Mouse (Mus musculus): ENCODE results near the gene Chit1.
A peak's percentile ranks its signal among the peaks of the same experiment; 100 is the strongest.

The Chit1 gene

DNA sequence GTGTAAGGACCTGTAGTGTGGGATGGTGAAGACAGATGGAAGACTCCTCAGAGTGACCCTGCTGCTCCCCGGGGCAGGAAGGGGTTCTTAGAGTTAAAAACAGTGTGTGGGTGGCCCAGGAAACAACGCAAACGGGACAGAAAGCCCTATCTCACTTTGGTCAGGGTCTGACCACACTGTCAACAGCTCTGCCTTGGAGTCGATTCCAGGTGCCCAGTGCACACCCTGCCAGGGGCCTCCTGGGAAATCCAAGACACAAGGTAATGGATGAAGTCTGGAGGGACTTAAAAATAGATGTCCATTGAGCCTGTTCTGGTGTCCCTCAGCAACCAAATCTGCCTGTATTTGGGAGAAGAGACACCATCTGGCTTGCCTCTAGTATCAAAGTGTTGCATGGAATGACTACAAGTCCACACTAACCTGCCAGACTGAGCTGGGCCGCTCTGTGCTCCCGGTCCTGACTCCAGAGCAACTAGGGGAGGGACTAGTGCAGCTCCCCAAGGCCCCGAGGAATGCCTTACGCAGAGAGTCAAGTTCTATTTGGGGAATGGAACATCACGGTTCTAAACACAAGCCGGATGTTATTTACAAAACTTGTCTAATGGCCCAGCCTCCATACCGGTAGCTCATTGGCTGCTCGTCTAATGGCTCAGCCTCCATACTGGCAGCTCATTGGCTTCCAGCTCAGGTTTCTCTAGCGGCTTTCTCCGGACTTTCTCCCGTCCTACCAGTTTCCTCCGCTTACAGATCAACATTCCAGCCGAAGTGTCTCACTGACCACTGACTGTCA, 12.1 kb upstream of the Chit1 start:
- DNase-seq (ENCODE audit: low spot score): peak; percentile 91

DNA sequence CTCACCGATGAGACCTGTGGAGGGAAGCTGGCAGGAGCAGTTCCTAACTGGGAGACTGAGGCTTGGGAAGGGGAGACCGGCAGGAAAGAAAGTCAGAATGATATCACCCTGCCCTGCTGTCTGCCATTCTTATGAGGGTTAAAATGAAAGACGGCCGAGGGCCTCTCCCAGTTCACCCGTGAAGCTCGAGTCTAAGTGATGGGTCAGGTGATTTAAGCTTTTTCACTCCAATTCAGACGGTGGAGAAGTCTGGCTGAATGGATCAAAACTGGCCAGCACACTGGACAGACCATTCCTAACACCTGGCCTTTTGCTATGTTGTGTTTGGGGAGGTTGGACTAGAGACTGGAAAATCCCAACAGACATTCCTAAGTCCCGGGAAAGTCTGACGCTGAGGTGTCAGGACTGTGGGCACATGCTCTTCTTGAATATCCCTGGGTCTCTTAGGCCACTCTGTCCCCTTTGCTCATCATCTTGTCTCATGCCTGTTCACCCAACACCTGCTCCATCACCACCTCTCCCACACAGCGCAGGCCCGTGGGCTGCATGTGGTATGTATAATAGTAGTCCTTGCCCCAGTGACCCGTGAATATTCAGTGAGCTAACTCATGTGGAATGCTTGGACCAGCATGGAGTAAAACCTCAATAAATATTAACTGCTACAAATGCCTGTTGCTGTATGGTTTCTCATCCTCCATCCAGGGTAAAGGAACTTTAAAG, 11.4 kb upstream of the Chit1 start:
- DNase-seq (ENCODE audit: low spot score): no peak

DNA sequence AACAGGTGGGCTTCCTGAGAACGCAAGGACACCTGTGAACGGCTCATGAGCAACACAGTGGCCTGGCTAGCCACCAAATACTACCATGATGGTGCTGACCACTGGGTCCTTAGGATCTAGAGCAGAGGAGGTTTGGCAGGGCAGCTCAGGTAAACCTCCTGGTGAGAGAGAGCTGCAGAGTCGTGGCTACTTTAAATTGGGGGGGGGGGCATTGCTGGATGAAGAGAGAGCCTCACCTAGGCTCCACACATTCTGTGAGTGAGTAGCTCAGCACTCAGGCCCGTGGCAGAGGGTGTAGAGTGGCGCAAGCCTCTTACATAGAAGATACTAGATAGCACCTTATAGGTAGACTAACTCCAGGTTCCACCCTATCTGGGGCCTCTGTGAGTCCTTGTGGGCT, 10.6 kb upstream of the Chit1 start:
- DNase-seq (ENCODE audit: low spot score): no peak

DNA sequence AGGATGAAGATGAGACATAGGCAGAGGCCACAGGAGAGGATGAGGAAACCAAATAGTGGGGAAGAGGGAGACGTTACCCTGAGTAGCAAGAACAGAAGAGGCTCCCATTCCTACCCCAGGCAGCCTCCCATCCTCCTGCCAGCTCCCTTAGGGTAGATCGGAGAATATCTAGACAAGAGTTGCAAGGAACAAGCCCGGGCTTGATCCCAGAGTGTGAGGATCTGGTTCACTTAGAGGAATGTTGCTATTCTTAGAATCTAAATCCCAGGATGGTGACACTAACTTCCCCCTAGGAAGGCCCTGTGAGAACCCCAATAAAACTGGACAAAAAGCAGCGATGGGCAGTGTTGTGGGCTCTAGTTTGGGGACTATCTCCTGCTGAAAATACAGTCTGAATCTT, 10.1 kb upstream of the Chit1 start:
- no peak for DNase-seq (ENCODE audit: low spot score)

DNA sequence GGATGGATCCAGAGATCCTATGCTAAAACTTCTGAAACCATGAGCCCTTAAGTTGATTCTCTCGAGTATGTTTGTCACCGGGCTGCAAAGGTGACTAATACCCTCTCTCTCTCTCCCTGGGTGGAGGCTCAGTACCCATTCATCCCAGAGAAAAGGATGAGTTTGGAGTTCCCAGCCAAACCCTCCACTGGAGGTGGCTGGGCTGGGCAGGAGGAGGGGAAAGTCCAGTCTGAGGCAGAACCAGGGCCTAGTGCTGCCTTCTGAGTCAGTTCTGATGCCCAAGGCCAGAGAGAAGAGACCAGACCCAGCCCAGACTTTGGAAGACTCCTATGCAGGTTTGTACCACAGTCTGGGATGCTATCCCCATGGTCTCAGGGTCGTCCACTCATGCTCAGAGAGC, 9.4 kb upstream of the Chit1 start:
- DNase-seq (ENCODE audit: low spot score): no peak

DNA sequence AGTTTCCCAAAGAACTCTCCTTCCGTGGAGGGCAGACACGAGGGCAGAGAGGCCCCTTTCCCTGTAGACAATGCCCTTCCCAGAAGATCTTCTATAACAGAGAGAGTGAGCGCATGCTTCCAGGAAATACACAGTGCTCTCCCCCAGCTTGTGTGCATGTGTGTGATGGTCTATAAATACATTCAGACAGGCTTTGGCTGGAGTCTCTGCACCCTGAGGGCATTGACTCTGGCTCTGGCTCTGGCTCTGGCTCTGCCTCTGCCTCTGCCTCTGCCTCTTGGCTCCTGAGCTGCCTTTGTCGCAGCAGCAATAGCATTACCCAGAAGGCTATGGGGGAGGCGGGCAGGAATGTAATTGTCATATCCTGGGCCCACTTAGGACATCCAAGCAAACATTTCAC, 7.2 kb upstream of the Chit1 start:
- DNase-seq (ENCODE audit: low spot score): no peak

- no peak for DNase-seq (ENCODE audit: low spot score)
Measured at GRCm38 (mm10) chr1:134105043-134105763, 5.8 kb upstream of the Chit1 start.

DNA sequence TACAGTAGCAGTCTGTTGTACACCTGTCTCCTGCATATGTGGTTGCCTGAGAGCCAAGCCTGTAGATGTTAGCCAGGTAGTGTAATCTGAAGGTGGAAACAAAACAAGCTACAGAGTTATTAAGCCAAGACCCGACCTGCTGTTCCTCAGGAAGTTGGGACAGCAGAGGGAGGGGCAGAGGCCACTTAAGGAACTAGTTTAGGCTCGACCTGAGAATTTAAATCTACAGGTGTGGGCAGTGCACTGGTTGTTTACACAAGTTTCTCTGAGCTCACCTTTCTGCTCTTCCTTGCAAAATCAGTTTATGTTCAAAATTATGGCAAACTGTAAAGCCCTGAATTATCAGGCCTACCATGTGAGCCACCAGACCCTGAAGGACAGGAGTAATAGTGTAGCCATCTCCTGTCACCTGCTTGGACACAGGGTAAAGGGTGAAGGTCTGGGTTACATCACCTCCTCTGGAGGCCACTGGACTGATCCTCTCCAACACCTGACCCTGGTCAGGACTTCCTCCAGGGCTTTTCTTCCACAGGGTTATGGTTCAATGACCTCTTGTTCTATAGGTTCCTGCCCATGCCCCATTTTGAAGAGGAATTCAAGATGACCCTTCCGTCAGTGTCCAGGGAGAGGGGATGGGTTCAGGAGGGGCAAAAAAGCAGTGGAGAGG, 5.1 kb upstream of the Chit1 start:
- no peak for DNase-seq (ENCODE audit: low spot score)

DNA sequence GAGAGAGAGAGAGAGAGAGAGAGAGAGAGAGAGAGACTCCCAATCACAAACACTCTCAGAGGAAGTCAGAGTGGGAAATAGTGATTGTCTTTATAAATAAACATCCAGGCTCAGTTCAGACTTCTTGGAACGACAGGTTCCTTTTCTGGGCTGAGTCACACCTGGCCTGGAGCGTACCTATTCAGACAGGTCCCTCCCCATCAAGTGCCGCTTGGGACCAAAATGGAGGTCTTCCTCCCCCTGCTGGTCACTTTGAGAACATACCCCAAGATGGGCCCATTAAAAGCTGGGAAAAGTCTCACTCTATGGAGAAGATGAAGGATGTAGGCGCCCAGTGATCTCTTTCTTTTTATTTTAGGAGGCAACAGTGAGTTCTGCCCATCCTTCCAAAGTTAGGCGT, 4.3 kb upstream of the Chit1 start:
- peak; percentile 69 for DNase-seq (ENCODE audit: low spot score)

GRCm38 (mm10) chr1:134107777-134108176, 3.3 kb upstream of the Chit1 start:
- no peak for DNase-seq (ENCODE audit: low spot score)

- DNase-seq (ENCODE audit: low spot score): no peak
Measured at GRCm38 (mm10) chr1:134110015-134110414, 1.0 kb upstream of the Chit1 start.

GRCm38 (mm10) chr1:134110449-134110848, 593 bp upstream of the Chit1 start:
- no peak for DNase-seq (ENCODE audit: low spot score)

DNA sequence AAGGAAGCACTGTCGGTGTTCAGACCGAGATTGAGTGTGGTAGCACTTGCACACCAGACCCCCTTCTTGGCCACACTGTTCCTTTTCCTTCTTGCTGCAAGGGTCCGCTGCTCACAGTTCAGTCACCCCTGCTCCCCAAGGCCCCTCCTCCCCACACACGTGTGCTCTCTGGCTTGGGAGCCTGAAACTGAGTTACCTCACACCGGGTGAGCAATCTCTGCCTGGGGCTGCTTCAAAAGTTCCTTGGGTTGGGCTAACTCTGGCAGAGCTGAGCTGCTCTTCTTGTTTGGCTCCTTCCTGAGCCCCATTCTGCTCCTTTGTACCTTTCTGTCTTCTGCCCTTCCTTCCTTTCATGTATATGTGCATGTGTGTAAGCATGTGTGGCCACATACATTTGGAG, 2.5 kb downstream of the Chit1 start:
- DNase-seq (ENCODE audit: low spot score): no peak

GRCm38 (mm10) chr1:134114018-134114417, 3.0 kb downstream of the Chit1 start:
- DNase-seq (ENCODE audit: low spot score): no peak

GRCm38 (mm10) chr1:134114730-134115129, 3.7 kb downstream of the Chit1 start:
- no peak for DNase-seq (ENCODE audit: low spot score)

DNA sequence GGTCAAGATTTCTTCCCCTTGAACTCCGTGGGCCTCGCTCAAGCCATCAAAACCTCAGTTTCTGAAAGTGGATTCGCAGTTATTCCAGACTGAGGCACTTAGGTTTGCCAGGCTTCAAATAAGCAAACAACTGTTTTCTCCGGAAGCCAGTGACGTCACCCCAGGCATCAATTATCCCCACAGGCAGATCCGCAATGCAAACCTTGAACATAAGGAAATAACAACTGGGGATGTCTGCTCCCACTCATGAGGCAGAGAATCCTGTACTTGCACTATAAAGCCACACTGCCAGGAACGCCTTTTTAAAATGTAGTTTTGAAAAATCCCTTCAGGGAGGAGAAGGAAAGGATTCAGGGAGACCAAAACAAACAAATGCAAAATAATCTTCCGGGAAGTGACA, 4.4 kb downstream of the Chit1 start:
- no peak for DNase-seq (ENCODE audit: low spot score)

DNA sequence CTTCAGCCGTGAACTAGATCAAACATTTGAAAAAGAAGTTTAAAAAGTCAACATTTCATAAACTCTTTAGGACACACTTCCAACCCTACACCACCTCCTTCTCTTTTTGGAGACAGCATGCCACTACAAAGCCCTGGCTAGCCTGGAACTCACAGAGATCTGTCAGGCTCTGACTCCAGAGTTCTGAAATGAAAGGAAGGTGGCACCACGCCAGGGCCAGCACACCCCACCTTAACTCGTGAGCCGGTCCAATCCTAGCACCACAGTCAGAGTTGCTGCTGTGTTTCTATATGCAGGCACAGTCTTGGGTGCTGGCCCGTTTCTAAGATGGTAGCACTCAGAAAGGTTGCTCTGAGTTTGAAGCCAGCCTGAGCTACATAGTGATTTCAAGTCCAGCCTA, 6.1 kb downstream of the Chit1 start:
- DNase-seq (ENCODE audit: low spot score): no peak

DNA sequence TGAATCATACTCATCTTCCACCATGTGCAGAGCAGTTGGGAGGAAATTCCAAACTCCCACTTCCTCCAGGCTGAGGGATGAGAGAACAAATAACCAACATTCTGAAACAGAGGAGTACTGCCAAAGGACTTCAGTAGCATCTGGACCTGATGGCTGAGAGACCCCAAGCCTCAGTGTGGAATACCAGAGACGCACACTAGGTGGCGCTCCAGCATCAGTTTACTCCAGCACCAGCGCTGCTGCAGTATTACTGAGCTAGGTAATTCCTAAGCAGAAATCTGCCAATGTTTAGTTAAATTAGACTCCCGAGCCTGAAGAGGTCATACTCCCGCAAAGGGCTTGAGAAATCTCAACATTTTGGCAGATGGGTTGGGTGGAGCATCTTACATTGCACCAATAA, 9.1 kb downstream of the Chit1 start:
- DNase-seq (ENCODE audit: low spot score): peak; percentile 81

DNA sequence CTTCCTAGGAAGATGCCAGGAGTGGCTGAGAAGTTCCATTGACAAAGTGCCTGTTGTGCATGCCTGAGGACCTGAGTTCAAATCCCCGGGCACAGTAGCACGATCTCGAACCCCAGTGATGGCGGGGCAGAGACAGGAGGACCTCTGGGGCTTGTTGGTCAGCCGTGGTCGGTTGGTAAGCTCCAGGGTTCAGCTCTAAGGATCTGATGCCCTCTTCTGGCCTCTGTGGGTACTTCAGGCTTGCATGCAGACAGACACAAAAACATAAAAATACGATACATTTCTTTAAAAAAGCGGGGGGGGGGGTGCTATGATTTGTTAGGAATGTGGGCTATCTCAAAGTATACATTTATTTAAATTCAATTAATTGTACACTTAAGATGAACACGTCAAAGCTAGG, 11.2 kb downstream of the Chit1 start:
- no peak for DNase-seq (ENCODE audit: low spot score)

- DNase-seq (ENCODE audit: low spot score): no peak
Measured at GRCm38 (mm10) chr1:134133316-134133715, 22.3 kb downstream of the Chit1 start.

GRCm38 (mm10) chr1:134136351-134136750, 25.3 kb downstream of the Chit1 start:
- no peak for DNase-seq (ENCODE audit: low spot score)

DNA sequence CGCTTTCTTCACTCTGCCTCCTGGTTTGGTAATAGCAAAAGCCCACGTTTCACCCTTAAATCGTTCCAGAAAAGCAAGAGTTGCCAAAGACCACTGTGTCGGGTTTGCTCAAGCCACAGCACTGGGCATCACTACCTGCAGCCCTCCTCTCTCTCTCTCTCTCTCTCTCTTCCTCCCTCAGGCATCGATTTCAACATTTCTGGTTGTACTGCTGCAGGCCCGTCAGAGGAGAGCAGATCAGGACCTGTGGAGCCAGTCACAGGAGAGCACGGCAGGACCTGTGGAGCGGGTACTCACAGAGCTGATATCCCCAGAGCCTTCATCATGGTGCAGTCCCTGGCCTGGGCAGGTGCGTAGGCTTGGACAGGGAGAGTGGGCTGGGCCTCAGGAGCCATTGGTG, 27.4 kb downstream of the Chit1 start:
- no peak for DNase-seq (ENCODE audit: low spot score)
